Mouse (Mus musculus) brain, embryonic 14.5 days (tissue): ENCODE measurements around the gene Foxk1.

Experiments used
- CTCF ChIP-seq: fragments of 200-500 bp; IDR thresholded peaks from 2 replicates; pipeline ENCODE4 v1.5.1; 2012; ENCODE audit warnings: inconsistent platforms, mild to moderate bottlenecking, moderate library complexity, borderline replicate concordance; ENCODE audit not compliant: insufficient read depth, insufficient read length; ENCODE audit errors: extremely low read depth
- POLR2A ChIP-seq: fragments of 200-500 bp; IDR thresholded peaks from 2 replicates; pipeline ENCODE4 v1.6.1; 2012; ENCODE audit warnings: mild to moderate bottlenecking, inconsistent platforms, borderline replicate concordance; ENCODE audit not compliant: poor library complexity, insufficient read depth, insufficient read length, severe bottlenecking; ENCODE audit errors: extremely low read depth

DNA sequence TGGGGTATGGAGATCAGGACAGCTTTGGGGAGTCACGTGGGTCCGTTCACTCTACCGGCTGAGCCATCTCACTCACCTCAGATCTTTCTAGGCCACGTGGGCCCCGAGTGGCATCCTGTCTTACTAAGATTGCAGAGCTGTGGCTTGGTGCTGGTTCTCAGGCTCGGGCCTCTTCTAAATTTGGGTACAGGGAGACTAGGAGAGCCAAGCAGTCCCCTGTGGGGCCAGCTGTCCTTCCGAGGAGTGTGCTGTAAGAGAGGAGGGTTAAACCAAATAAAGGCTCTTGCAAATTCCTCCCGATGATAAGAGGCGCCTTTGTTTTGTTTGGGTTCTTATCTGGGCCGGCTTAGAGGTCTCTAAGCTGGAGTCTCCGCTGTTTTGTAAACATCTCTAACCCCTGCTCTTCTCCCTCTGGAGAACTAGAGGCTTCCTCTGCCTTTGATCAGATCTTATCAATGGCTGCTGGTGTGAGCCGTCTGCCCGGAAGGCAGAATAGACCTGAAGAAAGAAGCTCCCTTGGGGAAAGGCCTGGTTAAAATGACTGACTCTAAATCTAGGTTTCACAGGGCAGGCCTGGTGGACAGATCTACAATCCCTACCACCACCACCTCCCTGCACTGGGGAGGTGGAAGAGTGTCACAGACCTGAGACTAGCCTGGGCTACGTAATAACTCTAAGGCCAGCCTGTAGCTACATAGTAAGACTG, 14.9 kb downstream of the Foxk1 start:
- TF ChIP-seq CTCF (no peak), POLR2A (no peak)
